Mouse (Mus musculus) gonadal fat pad, adult 2 months (tissue): ENCODE data around the gene Tmem79. TPM values are rescaled to one million over a fixed set of nuclear protein-coding genes. Genes with fewer than 3 reads are reported as not detected.
"Not testable (repeated sequence)": the region's sequence is repeated elsewhere in the genome, so short reads cannot be mapped to it uniquely, and the experiment has no call there.

Experiments used
- DNase-seq: peaks from one replicate; pipeline ENCODE4 v3.0.0-alpha.2; 2012; ENCODE audit warnings: low read depth
- polyA plus RNA-seq: library from polyadenylated mRNA; depleted of rRNA; stranded (reverse); fragments of >200 nt; gene quantifications from 2 replicates; pipeline ENCODE4 v1.2.3, GENCODE M21; 2012; rRNA removed

The Tmem79 gene
- polyA plus RNA-seq, 1 experiment, result 19.6 TPM

DNA sequence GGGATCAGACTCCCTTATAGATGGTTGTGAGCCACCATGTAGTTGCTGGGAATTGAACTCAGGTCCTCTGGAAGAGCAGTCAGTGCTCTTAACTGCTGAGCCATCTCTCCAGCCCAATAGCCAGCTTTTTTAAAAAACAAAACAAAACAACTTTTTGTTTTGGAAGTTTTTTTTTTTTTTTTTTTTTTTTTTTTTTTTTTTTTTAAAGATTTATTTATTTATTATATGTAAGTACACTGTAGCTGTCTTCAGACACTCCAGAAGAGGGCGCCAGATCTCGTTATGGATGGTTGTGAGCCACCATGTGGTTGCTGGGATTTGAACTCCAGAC is 50.4 kb downstream of the Tmem79 start:
- DNase-seq, result not testable (repeated sequence)

- DNase-seq, result not testable (repeated sequence)
Measured at GRCm38 (mm10) chr3:88284815-88285564, 51.0 kb downstream of the Tmem79 start.

- DNase-seq, result not testable (repeated sequence)
Measured at GRCm38 (mm10) chr3:88281141-88281916, 54.6 kb downstream of the Tmem79 start.

DNA sequence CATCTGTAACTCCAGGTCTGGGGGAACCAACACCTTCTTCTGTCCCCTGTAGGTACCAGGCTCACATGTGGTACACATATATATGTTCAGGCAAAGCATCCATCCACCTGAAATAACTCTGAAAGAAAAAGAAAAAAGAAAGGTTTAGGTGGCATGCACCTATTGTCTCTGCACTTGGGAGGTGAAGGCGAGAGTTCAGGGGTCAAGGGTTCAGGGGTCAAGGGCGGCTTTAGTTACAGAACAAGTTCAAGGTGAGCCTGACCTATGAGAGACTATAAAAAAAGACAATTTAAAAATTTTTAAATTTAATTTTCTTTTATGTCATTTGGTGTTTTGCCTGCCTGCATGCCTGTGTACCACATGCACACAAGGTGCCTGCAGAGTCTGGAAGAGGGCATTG is 55.9 kb downstream of the Tmem79 start:
- no peak for DNase-seq

Other genes starting within 250 kb of the Tmem79 start
- gene Mef2d, start 193.8 kb downstream of the Tmem79 start, polyA plus RNA-seq, result 39.5 and 41.9 TPM in 2 replicates
- 33.0 TPM in 2 replicates for gene Rhbg, start 81.4 kb downstream of the Tmem79 start, polyA plus RNA-seq
- gene Gm38392, start 48.9 kb downstream of the Tmem79 start, polyA plus RNA-seq, result 0.09 and 0.10 TPM in 2 replicates
- 9.8 and 10.7 TPM in 2 replicates for gene Tsacc, start 39.1 kb downstream of the Tmem79 start, polyA plus RNA-seq
- 103 and 134 TPM in 2 replicates for gene Cct3, start 39.0 kb downstream of the Tmem79 start, polyA plus RNA-seq
- gene Glmp, start 11.1 kb downstream of the Tmem79 start, polyA plus RNA-seq, result 255 and 271 TPM in 2 replicates
- gene Smg5, start 112 bp upstream of the Tmem79 start, polyA plus RNA-seq, result 50.4 and 64.5 TPM in 2 replicates
- 11.8 and 14.2 TPM in 2 replicates for gene Paqr6, start 28.4 kb upstream of the Tmem79 start, polyA plus RNA-seq
- gene Bglap3, start 36.6 kb upstream of the Tmem79 start, polyA plus RNA-seq, result 214 and 266 TPM in 2 replicates
- 0.39 TPM in 1 of 2 replicates, not detected in the other for gene Bglap2, start 42.6 kb upstream of the Tmem79 start, polyA plus RNA-seq
- not detected in 2 replicates for gene Bglap, start 48.3 kb upstream of the Tmem79 start, polyA plus RNA-seq
- gene Pmf1, start 74.2 kb upstream of the Tmem79 start, polyA plus RNA-seq, result 23.9 and 31.0 TPM in 2 replicates
- gene Slc25a44, start 89.0 kb upstream of the Tmem79 start, polyA plus RNA-seq, result 39.1 and 45.0 TPM in 2 replicates
- gene Sema4a, start 125.0 kb upstream of the Tmem79 start, polyA plus RNA-seq, result 100 and 129 TPM in 2 replicates
- gene Lmna, start 173.8 kb upstream of the Tmem79 start, polyA plus RNA-seq, result 125 and 138 TPM in 2 replicates
- gene Mex3a, start 196.2 kb upstream of the Tmem79 start, polyA plus RNA-seq, result 2.0 and 2.6 TPM in 2 replicates
- gene Rab25, start 212.2 kb upstream of the Tmem79 start, polyA plus RNA-seq, result 75.6 and 92.5 TPM in 2 replicates
- 164 and 193 TPM in 2 replicates for gene Lamtor2, start 216.9 kb upstream of the Tmem79 start, polyA plus RNA-seq
- 68.4 and 69.1 TPM in 2 replicates for gene Ubqln4, start 217.6 kb upstream of the Tmem79 start, polyA plus RNA-seq
- gene Ssr2, start 239.7 kb upstream of the Tmem79 start, polyA plus RNA-seq, result 323 and 341 TPM in 2 replicates